Mouse (Mus musculus): ENCODE results near the gene Rpp38. TPM values are rescaled to one million over a fixed set of nuclear protein-coding genes. Genes with fewer than 3 reads are reported as not detected.

Gene Rpp38
- polyA plus RNA-seq, 1 experiment = 3.4 TPM

GRCm38 (mm10) chr2:3331071-3331703 is 1.3 kb downstream of the Rpp38 start:
- no peak for DNase-seq
- Histone ChIP-seq H3K36me3 (ENCODE audit: control insufficient read depth, insufficient read depth, low read length) (no peaks in the 10 kb centered on the region; the same call in 1 of the 2 replicates), H3K4me1 (replicated peaks; ENCODE audit: control insufficient read depth, insufficient read depth, low read length) (peaks cover 6% of the 10 kb centered on the region), H3K4me3 (ENCODE audit: control insufficient read depth, insufficient read depth, low read length) (no peak overlapping the region), H3K27me3 (ENCODE audit: control insufficient read depth, insufficient read depth, low read length) (no peaks in the 10 kb centered on the region), H3K27ac (ENCODE audit: control insufficient read depth, insufficient read depth, low read length) (no peak overlapping the region)
- TF ChIP-seq CTCF (IDR thresholded peaks at IDR 0.05; ENCODE audit: borderline replicate concordance, control insufficient read depth, extremely low read depth, insufficient read depth, low read length, poor library complexity) = no peak
- TF ChIP-seq POLR2A (IDR thresholded peaks at IDR 0.05; ENCODE audit: control insufficient read depth, extremely low read depth, insufficient read depth, low read length, poor library complexity) = no peak
- WGBS = 84% methylated on average over 5 of the region's 5 CpGs

GRCm38 (mm10) chr2:3327351-3327750 is 5.1 kb downstream of the Rpp38 start:
- H3K36me3 ChIP-seq (ENCODE audit: control insufficient read depth, insufficient read depth, low read length) = peaks cover 8% of the 10 kb centered on the region; the same call in 1 of the 2 replicates
- H3K27ac ChIP-seq (ENCODE audit: control insufficient read depth, insufficient read depth, low read length) = no peak overlapping the region
- H3K4me1 ChIP-seq (replicated peaks; ENCODE audit: control insufficient read depth, insufficient read depth, low read length) = no peaks in the 10 kb centered on the region
- no peak overlapping the region for H3K4me3 ChIP-seq (ENCODE audit: control insufficient read depth, insufficient read depth, low read length)
- 37% methylated on average over 1 of the region's 1 CpGs for WGBS
- TF ChIP-seq POLR2A (IDR thresholded peaks at IDR 0.05; ENCODE audit: control insufficient read depth, extremely low read depth, insufficient read depth, low read length, poor library complexity) = no peak
- no peak for TF ChIP-seq CTCF (IDR thresholded peaks at IDR 0.05; ENCODE audit: borderline replicate concordance, control insufficient read depth, extremely low read depth, insufficient read depth, low read length, poor library complexity)
- no peak for DNase-seq
- no peaks in the 10 kb centered on the region for H3K27me3 ChIP-seq (ENCODE audit: control insufficient read depth, insufficient read depth, low read length)

GRCm38 (mm10) chr2:3326547-3326946 is 5.9 kb downstream of the Rpp38 start:
- Histone ChIP-seq H3K27ac (ENCODE audit: control insufficient read depth, insufficient read depth, low read length) (no peak overlapping the region), H3K36me3 (ENCODE audit: control insufficient read depth, insufficient read depth, low read length) (peaks cover 8% of the 10 kb centered on the region; the same call in 1 of the 2 replicates), H3K4me1 (replicated peaks; ENCODE audit: control insufficient read depth, insufficient read depth, low read length) (no peaks in the 10 kb centered on the region), H3K4me3 (ENCODE audit: control insufficient read depth, insufficient read depth, low read length) (no peak overlapping the region), H3K27me3 (ENCODE audit: control insufficient read depth, insufficient read depth, low read length) (no peaks in the 10 kb centered on the region)
- TF ChIP-seq POLR2A (IDR thresholded peaks at IDR 0.05; ENCODE audit: control insufficient read depth, extremely low read depth, insufficient read depth, low read length, poor library complexity) (no peak), CTCF (IDR thresholded peaks at IDR 0.05; ENCODE audit: borderline replicate concordance, control insufficient read depth, extremely low read depth, insufficient read depth, low read length, poor library complexity) (no peak)
- WGBS = 95% methylated on average over 1 of the region's 1 CpGs
- DNase-seq = no peak

GRCm38 (mm10) chr2:3324381-3325130 is 7.9 kb downstream of the Rpp38 start:
- TF ChIP-seq POLR2A (IDR thresholded peaks at IDR 0.05; ENCODE audit: control insufficient read depth, extremely low read depth, insufficient read depth, low read length, poor library complexity) = no peak
- TF ChIP-seq CTCF (IDR thresholded peaks at IDR 0.05; ENCODE audit: borderline replicate concordance, control insufficient read depth, extremely low read depth, insufficient read depth, low read length, poor library complexity) = no peak
- peaks cover 11% of the 10 kb centered on the region; the same call in 1 of the 2 replicates for H3K36me3 ChIP-seq (ENCODE audit: control insufficient read depth, insufficient read depth, low read length)

GRCm38 (mm10) chr2:3323132-3323531 is 9.3 kb downstream of the Rpp38 start:
- DNase-seq = no peak
- H3K36me3 ChIP-seq (ENCODE audit: control insufficient read depth, insufficient read depth, low read length) = peaks cover 11% of the 10 kb centered on the region; the same call in 1 of the 2 replicates
- no peak overlapping the region for H3K4me3 ChIP-seq (ENCODE audit: control insufficient read depth, insufficient read depth, low read length)
- H3K27me3 ChIP-seq (ENCODE audit: control insufficient read depth, insufficient read depth, low read length) = no peaks in the 10 kb centered on the region
- H3K4me1 ChIP-seq (replicated peaks; ENCODE audit: control insufficient read depth, insufficient read depth, low read length) = no peaks in the 10 kb centered on the region
- no peak overlapping the region for H3K27ac ChIP-seq (ENCODE audit: control insufficient read depth, insufficient read depth, low read length)
- WGBS = 93% methylated on average over 2 of the region's 2 CpGs
- TF ChIP-seq POLR2A (IDR thresholded peaks at IDR 0.05; ENCODE audit: control insufficient read depth, extremely low read depth, insufficient read depth, low read length, poor library complexity) = no peak
- no peak for TF ChIP-seq CTCF (IDR thresholded peaks at IDR 0.05; ENCODE audit: borderline replicate concordance, control insufficient read depth, extremely low read depth, insufficient read depth, low read length, poor library complexity)

More at GRCm38 (mm10) chr2:3324381-3325130, 7.9 kb downstream of the Rpp38 start:
- DNase-seq = no peak
- H3K27ac ChIP-seq (ENCODE audit: control insufficient read depth, insufficient read depth, low read length) = no peak overlapping the region
- H3K27me3 ChIP-seq (ENCODE audit: control insufficient read depth, insufficient read depth, low read length) = no peaks in the 10 kb centered on the region
- H3K4me1 ChIP-seq (replicated peaks; ENCODE audit: control insufficient read depth, insufficient read depth, low read length) = no peaks in the 10 kb centered on the region
- no peak overlapping the region for H3K4me3 ChIP-seq (ENCODE audit: control insufficient read depth, insufficient read depth, low read length)
- WGBS = 96% methylated on average over 7 of the region's 7 CpGs

- no peaks in the 10 kb centered on the region for H3K27me3 ChIP-seq (ENCODE audit: control insufficient read depth, insufficient read depth, low read length)
- DNase-seq = no peak
These were observed 26.9 kb downstream of the Rpp38 start for GRCm38 (mm10) chr2:3305426-3306025.

More at GRCm38 (mm10) chr2:3305426-3306025, 26.9 kb downstream of the Rpp38 start:
- no peak for TF ChIP-seq CTCF (IDR thresholded peaks at IDR 0.05; ENCODE audit: borderline replicate concordance, control insufficient read depth, extremely low read depth, insufficient read depth, low read length, poor library complexity)
- no peak for TF ChIP-seq POLR2A (IDR thresholded peaks at IDR 0.05; ENCODE audit: control insufficient read depth, extremely low read depth, insufficient read depth, low read length, poor library complexity)
- Histone ChIP-seq H3K4me1 (replicated peaks; ENCODE audit: control insufficient read depth, insufficient read depth, low read length) (no peaks in the 10 kb centered on the region), H3K36me3 (ENCODE audit: control insufficient read depth, insufficient read depth, low read length) (no peaks in the 10 kb centered on the region), H3K4me3 (ENCODE audit: control insufficient read depth, insufficient read depth, low read length) (no peak overlapping the region), H3K27ac (ENCODE audit: control insufficient read depth, insufficient read depth, low read length) (no peak overlapping the region)
- WGBS = 89% methylated on average over 3 of the region's 3 CpGs

Data from thymus, adult 2 months (tissue).